Mouse (Mus musculus) urinary bladder, adult 18-20 months (tissue): ENCODE measurements around the gene Htra3.
A peak's percentile ranks its signal among the peaks of the same experiment; 100 is the strongest.

Experiments
- DNase-seq, 2 experiments: peaks; one replicate each; pipeline ENCODE4 v3.0.0; 2022; ENCODE audit warnings: low spot score in 2 of 2, mixed read lengths in 2 of 2

Gene Htra3

DNA sequence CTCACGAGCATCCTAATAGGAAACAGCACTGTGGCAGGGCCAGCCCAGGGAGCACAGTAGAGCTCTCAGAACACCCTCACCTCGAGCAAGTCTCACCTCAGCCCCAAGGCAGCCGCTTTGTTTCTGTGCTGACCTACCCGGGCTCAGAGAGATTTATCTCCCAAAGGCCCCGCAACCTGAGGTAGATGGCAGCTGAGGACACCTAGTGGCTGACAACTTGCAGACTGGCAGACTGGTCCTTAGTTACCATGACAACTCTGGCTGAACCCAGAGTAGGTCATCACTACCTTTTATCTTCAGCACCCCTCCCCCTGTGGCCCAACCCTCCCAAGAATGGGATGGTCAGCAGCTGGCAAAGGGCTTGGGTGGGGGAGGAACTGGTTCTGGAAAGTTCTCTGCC lies 16.2 kb upstream of the Htra3 start:
- DNase-seq: no peak

GRCm38 (mm10) chr5:35693638-35694037 lies 14.1 kb upstream of the Htra3 start:
- DNase-seq: no peak

GRCm38 (mm10) chr5:35691246-35691645 lies 11.7 kb upstream of the Htra3 start:
- DNase-seq: no peak

DNA sequence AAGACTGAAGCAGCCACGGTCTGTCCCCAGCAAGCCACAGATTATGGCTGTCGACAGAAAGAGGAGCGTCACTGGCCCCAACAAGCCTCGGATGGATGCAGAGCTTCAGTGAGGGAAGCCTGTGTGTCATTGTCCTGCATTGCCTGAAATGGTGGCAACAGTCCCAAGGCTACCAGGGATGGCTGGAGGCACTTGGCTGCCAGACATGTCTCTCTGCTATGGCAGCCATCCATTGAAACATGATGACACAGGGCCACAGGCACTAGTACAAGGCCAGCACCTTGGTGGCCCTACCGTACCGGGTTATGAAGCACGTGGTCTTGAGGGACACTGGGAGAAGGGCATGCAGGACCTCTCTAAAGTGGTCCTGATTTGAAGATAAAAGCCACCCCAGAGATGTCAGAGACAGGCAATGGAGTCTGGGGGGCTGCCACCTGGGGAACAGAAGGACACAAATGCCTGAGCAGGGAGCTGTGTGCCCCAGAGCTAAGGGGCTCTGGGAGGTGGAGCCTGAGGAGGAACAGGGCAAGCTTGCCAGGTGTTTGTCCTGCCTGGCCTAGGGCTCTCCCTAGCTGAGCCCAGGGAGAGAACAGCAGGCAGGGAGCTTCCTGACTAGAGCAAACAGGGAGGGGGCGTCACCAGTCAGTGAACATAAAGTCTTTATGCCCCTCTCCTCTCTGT lies 11.0 kb upstream of the Htra3 start:
- no peak for DNase-seq

DNA sequence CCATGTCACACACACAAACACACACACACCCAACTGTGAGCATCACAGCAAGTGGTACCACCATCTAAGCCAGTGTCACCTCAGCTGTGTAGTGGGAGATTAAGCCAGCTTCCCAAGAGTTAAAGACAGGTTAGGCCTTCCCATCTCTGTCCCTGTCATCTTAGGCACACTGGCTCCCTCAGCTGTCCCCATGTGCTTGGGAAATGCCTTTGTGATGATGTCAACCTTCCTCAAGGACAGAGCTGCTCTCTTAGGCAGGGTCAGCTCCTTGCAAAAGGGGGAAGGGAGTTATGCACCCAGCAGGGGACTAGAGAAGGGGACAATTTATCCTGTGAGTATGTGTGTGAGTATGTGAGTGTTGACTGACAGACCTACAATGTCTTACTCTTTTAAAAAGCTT lies 9.8 kb upstream of the Htra3 start:
- DNase-seq: no peak

- no peak for DNase-seq
Observed at GRCm38 (mm10) chr5:35688851-35689250, 9.3 kb upstream of the Htra3 start.

DNA sequence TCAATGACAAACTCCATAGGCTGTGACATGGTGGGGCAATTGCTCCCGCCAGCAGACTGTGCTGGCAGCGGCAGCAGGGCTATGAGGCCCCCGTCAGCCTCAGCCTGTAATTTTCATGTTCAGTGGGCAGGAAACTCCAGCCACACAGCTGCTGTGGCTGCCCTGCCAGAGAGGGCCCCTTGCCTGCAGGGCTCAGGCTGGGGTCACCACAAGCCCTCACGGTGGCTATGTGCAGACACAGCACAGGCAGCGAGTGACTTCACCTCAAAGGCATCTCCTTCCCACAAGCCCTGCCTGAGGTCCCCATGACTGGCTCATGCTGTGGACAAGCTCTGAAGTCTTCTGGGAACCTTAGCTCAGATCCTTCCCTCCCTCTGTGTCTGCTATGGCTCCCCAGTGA lies 7.5 kb upstream of the Htra3 start:
- no peak for DNase-seq

- no peak for DNase-seq
Observed at GRCm38 (mm10) chr5:35686336-35686735, 6.8 kb upstream of the Htra3 start.

GRCm38 (mm10) chr5:35685079-35685478 lies 5.5 kb upstream of the Htra3 start:
- no peak for DNase-seq

DNA sequence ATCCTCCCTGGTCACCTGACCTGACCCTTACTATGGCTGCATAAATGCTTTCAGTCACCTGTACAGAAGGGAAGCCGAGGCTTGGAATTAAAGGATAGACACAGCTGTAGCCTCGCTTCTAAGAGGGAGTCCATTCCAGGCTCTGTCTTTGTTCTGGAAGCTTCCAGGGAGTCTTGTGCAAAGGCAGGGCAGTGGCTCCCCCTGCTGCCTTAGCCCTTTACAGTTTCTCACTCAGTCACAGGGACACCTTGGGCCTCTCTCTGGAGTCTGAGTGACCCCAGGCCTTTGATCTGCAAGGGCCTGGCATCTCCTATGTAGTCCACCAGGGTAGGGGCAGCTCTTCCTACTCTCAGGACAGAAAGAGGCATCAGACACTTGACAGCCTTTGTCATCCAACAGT lies 1.4 kb upstream of the Htra3 start:
- peak in 1 of 2 experiments; percentile 58 for DNase-seq

- DNase-seq: no peak
Observed at GRCm38 (mm10) chr5:35676964-35677363, 2.6 kb downstream of the Htra3 start.

DNA sequence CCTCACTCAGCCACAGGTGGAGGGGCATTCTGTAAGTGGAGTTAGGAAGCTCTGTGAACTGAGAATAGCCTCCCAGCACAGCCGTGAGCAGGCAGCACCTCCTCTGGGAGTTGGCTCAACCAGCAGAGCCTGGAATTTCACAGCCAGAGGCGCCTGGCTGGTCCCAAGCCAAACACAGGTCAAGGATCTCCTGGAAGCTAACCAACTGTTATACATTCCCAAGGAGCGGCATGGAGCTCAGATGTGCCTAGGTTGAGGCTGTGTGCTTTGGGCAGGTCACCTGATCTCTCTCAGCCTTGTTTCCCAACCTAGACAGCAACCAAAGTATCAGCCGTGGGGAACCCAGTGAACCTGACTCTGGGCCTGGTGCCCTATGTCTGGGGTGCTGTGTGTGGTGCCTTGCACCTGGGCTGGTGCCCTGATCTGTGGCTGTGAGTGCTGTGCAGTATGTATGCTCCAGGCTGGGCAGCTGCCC lies 5.5 kb downstream of the Htra3 start:
- DNase-seq: peak in 1 of 2 experiments; percentile 23

DNA sequence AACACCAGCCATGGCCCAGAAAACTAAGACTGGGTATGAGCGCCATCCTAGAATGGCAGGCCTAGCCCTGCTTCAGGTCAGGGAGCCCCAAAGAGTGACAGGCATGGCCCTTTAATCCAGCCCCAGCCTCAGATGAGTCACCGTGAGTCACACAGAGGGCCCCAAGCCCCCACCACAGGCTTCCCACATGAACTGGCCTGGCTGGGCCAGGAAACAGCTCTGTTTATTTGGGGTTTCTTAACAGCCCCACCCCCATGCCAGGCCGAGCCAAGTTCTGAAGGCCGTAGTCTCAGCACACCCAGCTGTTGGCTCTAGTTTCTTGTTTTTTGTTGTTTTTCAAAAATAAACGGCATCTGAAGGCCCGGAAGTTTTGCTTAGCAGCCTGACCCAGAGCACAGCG lies 6.5 kb downstream of the Htra3 start:
- peak; percentile 66 to 93 for DNase-seq

DNA sequence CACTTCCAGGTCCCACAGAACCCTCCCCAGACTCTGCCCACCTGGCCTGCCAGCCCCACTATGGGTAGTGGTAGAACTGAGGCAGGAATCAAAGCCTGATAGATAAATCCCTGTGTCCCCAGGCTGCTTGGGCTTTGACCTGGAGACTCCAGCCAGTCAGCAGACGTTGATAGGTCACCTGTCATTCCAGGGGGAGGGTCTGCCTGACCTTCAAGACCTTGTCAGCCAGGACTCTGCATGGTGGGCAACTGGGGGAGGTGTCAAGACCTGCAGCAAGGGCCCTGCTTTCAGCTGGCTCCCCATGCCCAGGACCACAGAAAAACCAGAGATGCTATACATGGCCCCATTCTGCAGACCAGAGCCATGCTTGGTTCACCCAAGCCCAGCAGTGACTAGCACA lies 7.0 kb downstream of the Htra3 start:
- no peak for DNase-seq

- peak in 1 of 2 experiments; percentile 73 for DNase-seq
Observed at GRCm38 (mm10) chr5:35671474-35671891, 8.1 kb downstream of the Htra3 start.

DNA sequence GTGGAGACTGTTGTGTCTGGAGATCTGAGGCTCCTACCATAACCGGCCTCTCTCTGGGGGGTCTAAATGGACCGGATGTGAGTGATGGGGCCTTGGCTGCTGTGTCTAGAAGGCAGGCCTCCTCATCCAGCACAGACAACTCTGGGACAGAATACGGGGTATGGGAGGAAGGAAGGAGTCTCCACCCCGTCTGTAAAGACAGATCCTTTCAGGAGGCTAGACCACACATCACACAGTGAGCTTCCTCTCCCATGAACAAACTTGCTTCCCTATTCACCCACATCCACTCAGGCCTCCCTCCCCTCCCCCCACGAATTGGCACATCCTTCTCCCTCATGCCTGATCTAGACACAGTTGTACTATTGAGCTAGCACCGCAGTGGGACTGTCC lies 9.2 kb downstream of the Htra3 start:
- peak in 1 of 2 experiments; percentile 26 for DNase-seq

- DNase-seq: no peak
Observed at GRCm38 (mm10) chr5:35669747-35670411, 9.7 kb downstream of the Htra3 start.

DNA sequence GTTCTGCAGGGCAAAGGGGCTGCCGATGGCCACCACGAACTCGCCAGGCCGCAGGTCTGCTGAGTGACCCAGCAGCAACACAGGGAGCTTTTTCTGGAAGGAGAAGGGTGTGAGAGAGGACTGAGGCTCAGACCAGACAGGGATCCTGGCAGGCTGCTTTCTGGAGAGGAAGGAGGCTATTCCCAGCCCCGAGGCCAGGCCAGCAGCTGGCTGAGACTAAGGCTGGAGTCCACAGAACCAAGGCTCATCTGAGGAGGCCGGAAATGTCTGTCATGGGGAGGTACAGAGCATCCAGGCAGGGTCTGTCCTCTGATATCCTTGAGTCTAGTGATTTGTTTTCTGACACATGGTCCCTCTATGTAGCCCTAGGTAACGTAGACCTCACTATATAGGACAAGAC lies 13.4 kb downstream of the Htra3 start:
- no peak for DNase-seq

DNA sequence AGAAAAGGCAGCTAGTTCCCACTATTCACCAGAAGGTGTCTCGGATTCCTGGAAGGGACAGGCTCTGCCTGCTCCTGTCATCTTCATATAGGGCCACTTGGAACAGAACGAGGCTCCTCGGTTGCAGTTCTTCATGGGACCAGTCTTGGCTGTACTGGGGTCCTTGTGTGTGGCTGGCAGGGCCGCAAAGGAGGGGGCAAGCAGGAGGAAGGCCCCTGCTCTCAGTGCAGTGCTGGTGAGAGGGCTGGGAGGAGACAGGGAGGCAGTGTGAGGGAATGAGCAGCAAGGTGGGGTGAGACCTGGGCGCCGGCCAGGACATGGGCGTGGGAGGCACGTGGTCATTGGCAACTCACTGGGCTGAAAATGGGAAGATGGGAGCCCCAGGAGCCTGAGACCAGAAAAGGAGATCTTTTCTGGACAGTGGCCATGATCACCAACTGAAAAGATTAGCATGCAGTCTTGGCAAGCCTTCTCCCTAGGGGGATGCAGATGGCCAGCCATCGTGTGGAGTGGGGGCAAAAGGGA lies 17.5 kb downstream of the Htra3 start:
- no peak for DNase-seq

- DNase-seq: no peak
Observed at GRCm38 (mm10) chr5:35661210-35661609, 18.4 kb downstream of the Htra3 start.

- DNase-seq: no peak
Observed at GRCm38 (mm10) chr5:35659503-35659902, 20.1 kb downstream of the Htra3 start.

- no peak for DNase-seq
Observed at GRCm38 (mm10) chr5:35655753-35656485, 23.7 kb downstream of the Htra3 start.
